8 mouse cellular contexts compared by ENCODE assay signal in genomic region chr1:120197189-120197588, GRCm38 (mm10).
DNase-seq lines count a peak whose midpoint lies in the region; ATAC-seq and TF ChIP-seq lines count a peak whose summit lies in the region.

No protein-coding gene starts in this region.

- no peaks in the 10 kb centered on the region for H3K36me3 ChIP-seq in heart, postnatal 0 days (replicated peaks; ENCODE audit: control insufficient read depth, insufficient read depth, low read length)

- peak; percentile 83 for DNase-seq in CD4-positive, CD25-positive, alpha-beta regulatory T cell, adult 2 months (ENCODE audit: low read depth, low spot score)
- peak; percentile 72 for DNase-seq in heart, postnatal 0 days (ENCODE audit: low spot score)
- peak; percentile 54 to 86 for DNase-seq in kidney, postnatal 36 days
- peak; percentile 67 for DNase-seq in lung, adult 2 months
- DNase-seq in testis, postnatal 14 days (ENCODE audit: low spot score): peak; percentile 25

- no peaks in the 10 kb centered on the region for H3K4me1 ChIP-seq in bone marrow, adult 2 months (ENCODE audit: control insufficient read depth, insufficient read depth, low read length)
- no peaks in the 10 kb centered on the region for H3K4me1 ChIP-seq in embryonic fibroblast, embryonic 13.5 days (ENCODE audit: control insufficient read depth, insufficient read depth, low read length)
- H3K4me1 ChIP-seq in heart, postnatal 0 days (ENCODE audit: control insufficient read depth, insufficient read depth): no peaks in the 10 kb centered on the region
- no peaks in the 10 kb centered on the region for H3K4me1 ChIP-seq in lung, adult 2 months (ENCODE audit: control insufficient read depth, insufficient read depth, low read length)
- peaks cover 3% of the 10 kb centered on the region; the same call in 1 of the 2 replicates for H3K4me1 ChIP-seq in olfactory bulb, adult 2 months (ENCODE audit: control insufficient read depth, insufficient read depth, low read length)

- no peak overlapping the region for H3K9ac ChIP-seq in heart, postnatal 0 days (replicated peaks; ENCODE audit: low read depth, low read length)

- peak; percentile 93 for TF ChIP-seq CTCF in bone marrow, adult 2 months (IDR thresholded peaks at IDR 0.05; ENCODE audit: control insufficient read depth, insufficient read depth, low read length)
- TF ChIP-seq CTCF in embryonic fibroblast, embryonic 13.5 days (IDR thresholded peaks at IDR 0.05; ENCODE audit: borderline replicate concordance, insufficient read depth, low read length): peak; percentile 92
- peak; percentile 90 for TF ChIP-seq CTCF in heart, postnatal 0 days (IDR thresholded peaks at IDR 0.05; ENCODE audit: low read depth)
- peak; percentile 94 for TF ChIP-seq CTCF in lung, adult 2 months (IDR thresholded peaks at IDR 0.05; ENCODE audit: insufficient read depth, low read length)
- peak; percentile 91 for TF ChIP-seq CTCF in olfactory bulb, adult 2 months (IDR thresholded peaks at IDR 0.05; ENCODE audit: insufficient read depth, low read depth, low read length)

- H3K27ac ChIP-seq in bone marrow, adult 2 months (ENCODE audit: control insufficient read depth, insufficient read depth, low read depth, low read length, poor library complexity): no peak overlapping the region
- no peak overlapping the region for H3K27ac ChIP-seq in embryonic fibroblast, embryonic 13.5 days (ENCODE audit: insufficient read depth, low read length)
- no peak overlapping the region for H3K27ac ChIP-seq in heart, postnatal 0 days (ENCODE audit: low read depth)
- no peak overlapping the region for H3K27ac ChIP-seq in olfactory bulb, adult 2 months (ENCODE audit: insufficient read depth, low read depth, low read length)

- H3K4me2 ChIP-seq in heart, postnatal 0 days (ENCODE audit: low read depth, low read length): no peak overlapping the region

- peak; percentile 80 for ATAC-seq in heart, postnatal 0 days (ENCODE audit: insufficient read depth, low read depth)

- no peak for TF ChIP-seq EP300 in heart, postnatal 0 days (IDR thresholded peaks at IDR 0.05; ENCODE audit: low read depth)

- H3K9me3 ChIP-seq in heart, postnatal 0 days (replicated peaks; ENCODE audit: control insufficient read depth, low read length): no peaks in the 10 kb centered on the region

- no peak overlapping the region for H3K4me3 ChIP-seq in bone marrow, adult 2 months (replicated peaks; ENCODE audit: control insufficient read depth, low read depth, low read length)
- no peak overlapping the region for H3K4me3 ChIP-seq in embryonic fibroblast, embryonic 13.5 days (ENCODE audit: insufficient read depth, low read length)
- H3K4me3 ChIP-seq in heart, postnatal 0 days (ENCODE audit: low read depth, low read length): no peak overlapping the region
- H3K4me3 ChIP-seq in lung, adult 2 months (replicated peaks; ENCODE audit: extremely low read depth, low read depth, low read length): no peak overlapping the region
- no peak overlapping the region for H3K4me3 ChIP-seq in olfactory bulb, adult 2 months (ENCODE audit: insufficient read depth, low read depth, low read length)

- no peaks in the 10 kb centered on the region for H3K27me3 ChIP-seq in heart, postnatal 0 days (ENCODE audit: control insufficient read depth, insufficient read depth, low read length)

- TF ChIP-seq POLR2A in bone marrow, adult 2 months (IDR thresholded peaks at IDR 0.05; ENCODE audit: borderline replicate concordance, control insufficient read depth, low read depth, low read length): no peak
- TF ChIP-seq POLR2A in embryonic fibroblast, embryonic 13.5 days (IDR thresholded peaks at IDR 0.05; ENCODE audit: low read depth, low read length): no peak
- no peak for TF ChIP-seq POLR2A in lung, adult 2 months (IDR thresholded peaks at IDR 0.05; ENCODE audit: borderline replicate concordance, extremely low read depth, low read depth, low read length)
- no peak for TF ChIP-seq POLR2A in olfactory bulb, adult 2 months (IDR thresholded peaks at IDR 0.05; ENCODE audit: insufficient read depth, low read depth, low read length)

- 9% methylated on average over 5 of the region's 5 CpGs for WGBS in bone marrow, adult 2 months
- WGBS in heart, postnatal 0 days: 11% methylated on average over 5 of the region's 5 CpGs
- WGBS in lung, adult 2 months: 9% methylated on average over 5 of the region's 5 CpGs
- WGBS in olfactory bulb, adult 2 months: 16% methylated on average over 5 of the region's 5 CpGs

Comparison
In these comparisons a context has a peak if more than half of its experiments do, and no peak if none do; other contexts are left out.
1. DNase-seq: peak in every context shown above with its lines; median percentile 83 in CD4-positive, CD25-positive, alpha-beta regulatory T cell, adult 2 months; 72 in heart, postnatal 0 days; 70 in kidney, postnatal 36 days; 67 in lung, adult 2 months; 25 in testis, postnatal 14 days.